Mouse (Mus musculus) 416B (cell line): ENCODE measurements around the gene Zfp672.

Experiments
- DNase-seq: peaks from one replicate; pipeline ENCODE4 v3.0.0; 2011; ENCODE audit warnings: low read depth

Gene Zfp672

DNA sequence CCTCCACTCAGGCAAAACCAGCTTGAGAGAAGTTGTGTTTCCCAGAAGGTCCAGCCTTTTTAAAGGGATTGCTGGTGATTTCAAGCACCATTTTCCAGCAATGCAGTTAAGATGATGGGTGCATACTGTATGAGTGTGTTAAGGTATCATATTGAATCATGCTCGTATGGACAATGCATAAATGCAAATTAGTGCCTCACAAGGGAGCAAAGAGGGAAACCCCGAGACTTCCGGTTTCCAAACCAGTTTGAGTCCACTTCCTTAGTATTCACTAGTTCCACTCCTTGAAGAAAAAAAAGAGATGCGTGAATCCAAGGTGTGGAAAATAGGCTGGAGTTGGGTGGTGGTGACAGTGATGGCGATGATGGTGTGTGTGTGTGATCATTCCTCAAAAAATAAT is 47.6 kb downstream of the Zfp672 start:
- DNase-seq, result no peak

DNA sequence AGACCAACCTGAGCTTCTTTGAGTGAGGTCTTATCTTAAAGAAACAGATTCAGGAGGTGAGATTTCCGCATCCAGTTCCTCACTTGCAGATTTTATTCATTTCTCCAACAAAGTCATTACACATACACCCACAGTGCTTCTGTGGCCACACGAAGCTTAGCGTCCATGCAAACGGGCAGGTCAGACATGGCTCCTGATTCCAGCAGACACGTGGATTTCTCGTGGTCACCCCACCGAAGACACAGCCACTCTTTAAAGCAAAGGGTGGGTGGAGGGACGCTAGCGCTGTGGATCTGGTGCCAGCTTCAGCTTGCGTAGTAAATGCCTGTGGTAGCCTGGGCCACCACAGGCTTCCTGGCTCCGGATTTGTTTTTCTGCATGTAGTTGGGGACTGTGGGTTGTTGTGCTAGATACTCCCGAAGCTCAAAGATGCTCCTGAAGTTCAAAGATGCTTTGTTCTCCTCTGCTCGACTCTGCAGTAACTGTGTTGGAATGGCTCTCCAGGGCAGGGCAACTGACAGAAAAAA is 48.1 kb downstream of the Zfp672 start:
- DNase-seq, result peak; percentile 36

GRCm38 (mm10) chr11:58275756-58276155 is 54.4 kb downstream of the Zfp672 start:
- DNase-seq, result no peak

DNA sequence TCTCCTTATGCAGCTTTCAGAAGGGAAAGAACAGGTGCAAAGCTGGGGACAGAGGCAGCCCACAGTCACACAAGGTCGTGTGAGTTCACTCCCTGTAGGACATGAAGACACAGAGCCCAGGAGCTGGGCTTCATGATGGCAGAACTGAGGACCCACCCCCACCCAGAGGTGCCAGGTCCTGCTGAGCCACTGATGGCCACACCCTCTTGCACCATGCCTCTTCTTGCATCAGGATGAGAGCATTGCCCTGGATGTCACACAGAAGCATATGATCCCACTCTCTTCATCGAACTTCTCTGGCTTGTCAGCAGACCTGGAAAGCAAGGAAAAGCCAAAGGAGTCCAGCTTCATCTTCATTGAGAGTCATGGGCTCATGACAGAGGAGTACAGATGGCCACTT is 55.6 kb downstream of the Zfp672 start, which contains the start of gene 4930438A08Rik:
Gene 4930438A08Rik (plus strand): TSS at position 228 of the 400 bp plus-strand sequence.
- no peak for DNase-seq

GRCm38 (mm10) chr11:58268285-58268684 is 61.9 kb downstream of the Zfp672 start:
- no peak for DNase-seq
